Mouse (Mus musculus) lung, postnatal 0 days (tissue): ENCODE measurements around the gene Ifitm7. TPM values are rescaled to one million over a fixed set of nuclear protein-coding genes. Genes with fewer than 3 reads are reported as not detected.

Experiments
- ATAC-seq: fragments of 200-750 bp; cut with Nextera tagmentation; 2 replicates; pipeline ENCODE4 v1.8.0; 2017; ENCODE audit warnings: moderate library complexity
- DNase-seq: peaks from one replicate; pipeline ENCODE4 v3.0.0-alpha.2; 2016; ENCODE audit warnings: low spot score
- H3K27ac ChIP-seq: fragments of 300-500 bp; sonication (generic); 2 replicates; pipeline ENCODE4 v1.5.1; 2014; ENCODE audit warnings: antibody characterized with exemption, mild to moderate bottlenecking, low read length, mixed read lengths
- H3K27me3 ChIP-seq: fragments of 300-500 bp; sonication (generic); replicated peaks from 2 replicates; pipeline ENCODE4 v1.6.1; 2014; ENCODE audit warnings: low read length, mixed read lengths; ENCODE audit not compliant: insufficient read depth
- H3K36me3 ChIP-seq: fragments of 300-500 bp; sonication (generic); 2 replicates; pipeline ENCODE4 v1.6.1; 2014; ENCODE audit warnings: low read length, mixed read lengths; ENCODE audit not compliant: insufficient read depth
- H3K4me1 ChIP-seq: fragments of 300-500 bp; sonication (generic); 2 replicates; pipeline ENCODE4 v1.6.1; 2014; ENCODE audit warnings: antibody characterized with exemption, low read depth, low read length, mixed read lengths; ENCODE audit not compliant: insufficient read depth
- H3K4me2 ChIP-seq: fragments of 300-500 bp; sonication (generic); replicated peaks from 2 replicates; pipeline ENCODE4 v1.6.1; 2014; ENCODE audit warnings: low read depth, mild to moderate bottlenecking, low read length, moderate library complexity, mixed read lengths
- H3K4me3 ChIP-seq: fragments of 300-500 bp; sonication (generic); 2 replicates; pipeline ENCODE4 v1.5.1; 2014; ENCODE audit warnings: low read depth, low read length
- H3K9ac ChIP-seq: fragments of 300-500 bp; sonication (generic); replicated peaks from 2 replicates; pipeline ENCODE4 v1.6.1; 2014; ENCODE audit warnings: low read depth, mild to moderate bottlenecking
- H3K9me3 ChIP-seq: fragments of 300-500 bp; sonication (generic); 2 replicates; pipeline ENCODE4 v1.6.1; 2016; ENCODE audit warnings: low read length, mixed read lengths
- CTCF ChIP-seq: IDR thresholded peaks from 2 replicates; pipeline ENCODE4 v1.5.1; 2016; ENCODE audit warnings: antibody characterized with exemption, mild to moderate bottlenecking
- EP300 ChIP-seq: IDR thresholded peaks from 2 replicates; pipeline ENCODE4 v1.6.1; 2016; ENCODE audit warnings: antibody characterized with exemption, mild to moderate bottlenecking, control low read depth
- WGBS: fragments of 180-500 bp; shearing (Covaris S2); extraction: QIAGEN DNeasy Blood & Tissue Kit; methylation state at CpG from one replicate; pipeline ENCODE4 v1.1.7; 2014; 5-methylcytosine and 5-hydroxymethylcytosine counted together
- polyA plus RNA-seq: library from polyadenylated mRNA; unstranded; fragments of >200 nt; fragmentation: Nextera tagmentation; extraction: Ambion mirVana; gene quantifications from 2 replicates; pipeline ENCODE4 v1.2.1, GENCODE M21; 2015

The Ifitm7 gene
- polyA plus RNA-seq, 1 experiment from 2014 or later = not detected

DNA sequence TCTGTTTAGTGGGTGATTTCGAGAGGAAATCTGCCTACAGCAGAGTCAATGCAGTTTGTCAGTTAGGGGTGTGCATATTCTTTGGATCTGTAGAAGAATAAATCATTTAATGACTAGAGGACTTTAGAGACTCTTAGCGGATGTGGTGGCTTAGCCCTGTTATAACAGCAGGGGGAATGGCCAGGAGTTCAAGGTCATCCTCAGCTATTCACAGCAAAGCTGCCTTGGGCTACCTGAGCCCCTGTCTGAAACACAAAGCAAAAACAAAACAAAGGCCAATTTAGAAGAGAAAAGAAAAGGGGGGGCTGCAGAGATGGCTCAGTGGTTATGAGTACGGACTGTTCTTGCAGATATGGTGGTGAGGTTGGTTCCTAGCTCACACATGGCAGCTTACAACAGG is 35.4 kb downstream of the Ifitm7 start:
- Histone ChIP-seq H3K27me3 (no peaks in the 10 kb centered on the region), H3K4me2 (no peak overlapping the region), H3K9me3 (no peaks in the 10 kb centered on the region), H3K36me3 (no peaks in the 10 kb centered on the region), H3K4me1 (no peaks in the 10 kb centered on the region), H3K9ac (no peak overlapping the region), H3K27ac (no peak overlapping the region), H3K4me3 (no peak overlapping the region)
- WGBS = 79% methylated on average over 3 of the region's 3 CpGs
- ATAC-seq = no peak
- no peak for TF ChIP-seq CTCF
- no peak for TF ChIP-seq EP300
- DNase-seq = no peak

DNA sequence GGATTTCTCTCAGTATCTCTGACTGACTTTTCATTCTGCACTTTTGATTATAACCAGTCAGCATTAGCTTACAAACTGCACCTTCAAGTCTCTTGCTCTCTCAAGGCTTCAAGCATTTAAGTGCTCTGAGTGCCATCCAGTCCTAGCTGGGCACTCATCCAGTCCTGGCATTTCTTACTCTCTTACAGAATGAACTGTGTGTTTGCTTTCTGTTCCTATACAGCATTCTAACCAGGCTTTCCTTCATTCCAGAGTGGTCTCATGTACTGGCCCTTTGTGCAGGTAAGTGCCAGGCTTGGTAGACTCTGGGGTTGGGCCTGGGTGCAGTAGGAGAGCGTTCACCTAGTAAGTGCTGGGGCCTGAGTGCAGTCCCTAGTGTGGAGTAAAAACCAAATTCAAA is 40.4 kb downstream of the Ifitm7 start:
- H3K4me2 ChIP-seq = no peak overlapping the region
- TF ChIP-seq CTCF (no peak), EP300 (peak; percentile 50; the same call in 1 of the 2 replicates)
- H3K27ac ChIP-seq = peak overlapping the region; percentile 73
- no peak overlapping the region for H3K9ac ChIP-seq
- no peaks in the 10 kb centered on the region for H3K4me1 ChIP-seq
- peak; percentile 91 for DNase-seq
- WGBS = 58% methylated on average over 1 of the region's 1 CpGs
- no peaks in the 10 kb centered on the region for H3K36me3 ChIP-seq
- H3K27me3 ChIP-seq = no peaks in the 10 kb centered on the region
- no peak overlapping the region for H3K4me3 ChIP-seq
- ATAC-seq = peak; percentile 98
- no peaks in the 10 kb centered on the region for H3K9me3 ChIP-seq

DNA sequence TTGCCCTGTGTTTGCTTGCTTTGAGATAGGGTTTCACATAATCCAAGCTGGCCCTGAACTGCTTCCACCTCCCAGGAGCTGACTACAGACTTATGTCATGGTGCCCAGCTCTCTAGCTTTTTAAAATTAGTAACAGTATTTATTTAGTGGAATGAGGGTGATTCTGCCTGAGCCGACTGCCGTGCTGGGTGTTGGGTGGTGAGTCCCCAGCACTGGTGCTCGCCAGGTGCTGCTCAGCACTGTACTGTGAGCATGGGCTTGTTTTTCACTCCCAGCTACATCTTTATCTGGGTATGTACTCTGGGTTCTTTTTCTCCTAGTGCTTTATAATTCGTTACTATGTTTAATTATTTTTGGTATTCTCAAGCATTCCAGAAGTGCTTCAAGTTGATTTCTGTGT is 41.5 kb downstream of the Ifitm7 start:
- no peaks in the 10 kb centered on the region for H3K4me1 ChIP-seq
- WGBS = 53% methylated on average over 4 of the region's 4 CpGs
- no peaks in the 10 kb centered on the region for H3K27me3 ChIP-seq

DNA sequence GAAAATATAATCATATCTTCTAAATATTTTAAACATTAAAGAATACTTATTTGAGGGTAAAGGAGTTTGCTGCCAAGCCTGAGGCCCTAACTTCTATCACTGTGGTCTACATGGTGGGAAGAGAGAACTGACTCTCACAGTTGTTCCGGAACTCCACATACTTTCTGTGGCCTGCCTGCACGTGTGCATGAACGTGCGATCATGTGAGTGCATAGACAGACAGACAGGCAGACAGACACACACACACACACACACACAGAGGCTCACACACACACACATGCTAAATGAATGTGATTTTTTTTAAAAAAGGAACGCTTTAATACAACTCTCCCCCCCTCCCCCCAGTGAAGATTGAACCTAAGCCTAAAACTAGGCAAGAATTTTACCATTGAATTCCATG is 41.9 kb downstream of the Ifitm7 start:
- ATAC-seq = no peak
- 66% methylated on average over 5 of the region's 5 CpGs for WGBS
- H3K9me3 ChIP-seq = no peaks in the 10 kb centered on the region
- no peaks in the 10 kb centered on the region for H3K4me1 ChIP-seq
- H3K27me3 ChIP-seq = no peaks in the 10 kb centered on the region
- no peak for TF ChIP-seq EP300
- TF ChIP-seq CTCF = no peak
- no peak overlapping the region; the same call in 1 of the 2 replicates for H3K27ac ChIP-seq
- H3K4me2 ChIP-seq = no peak overlapping the region
- no peak for DNase-seq
- no peak overlapping the region for H3K9ac ChIP-seq
- H3K36me3 ChIP-seq = no peaks in the 10 kb centered on the region
- H3K4me3 ChIP-seq = no peak overlapping the region

More for the DNA sequence above, 41.5 kb downstream of the Ifitm7 start:
- no peak for ATAC-seq
- no peak overlapping the region for H3K27ac ChIP-seq
- no peaks in the 10 kb centered on the region for H3K36me3 ChIP-seq
- DNase-seq = no peak
- H3K9me3 ChIP-seq = no peaks in the 10 kb centered on the region
- TF ChIP-seq CTCF = no peak
- TF ChIP-seq EP300 = no peak
- H3K9ac ChIP-seq = no peak overlapping the region
- H3K4me2 ChIP-seq = no peak overlapping the region
- H3K4me3 ChIP-seq = no peak overlapping the region

DNA sequence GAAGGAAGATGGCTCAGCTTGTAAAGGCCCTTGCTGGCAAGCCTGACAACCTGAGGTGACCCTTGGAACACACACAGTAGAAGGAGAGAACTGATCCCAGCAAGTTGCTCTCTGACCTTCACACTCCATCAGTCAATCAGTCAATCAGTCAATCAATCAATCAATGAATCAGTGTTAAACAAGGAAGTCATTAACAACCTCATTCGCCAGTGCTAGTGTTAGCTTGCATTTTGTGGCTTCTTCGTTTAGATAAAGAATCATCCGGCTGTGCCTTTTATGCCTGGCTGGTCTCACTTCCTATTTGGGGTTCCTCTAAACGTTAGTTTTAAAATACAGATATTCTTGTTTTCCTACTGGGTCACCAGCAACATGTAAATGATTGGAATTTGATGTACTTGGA is 42.5 kb downstream of the Ifitm7 start:
- no peaks in the 10 kb centered on the region for H3K36me3 ChIP-seq
- no peaks in the 10 kb centered on the region for H3K27me3 ChIP-seq
- 24% methylated on average over 4 of the region's 4 CpGs for WGBS
- DNase-seq (no peak), ATAC-seq (no peak)
- H3K4me3 ChIP-seq = no peak overlapping the region
- H3K4me1 ChIP-seq = no peaks in the 10 kb centered on the region
- no peak overlapping the region for H3K4me2 ChIP-seq
- TF ChIP-seq CTCF (no peak), EP300 (no peak)
- no peak overlapping the region for H3K27ac ChIP-seq
- H3K9ac ChIP-seq = no peak overlapping the region
- H3K9me3 ChIP-seq = no peaks in the 10 kb centered on the region

DNA sequence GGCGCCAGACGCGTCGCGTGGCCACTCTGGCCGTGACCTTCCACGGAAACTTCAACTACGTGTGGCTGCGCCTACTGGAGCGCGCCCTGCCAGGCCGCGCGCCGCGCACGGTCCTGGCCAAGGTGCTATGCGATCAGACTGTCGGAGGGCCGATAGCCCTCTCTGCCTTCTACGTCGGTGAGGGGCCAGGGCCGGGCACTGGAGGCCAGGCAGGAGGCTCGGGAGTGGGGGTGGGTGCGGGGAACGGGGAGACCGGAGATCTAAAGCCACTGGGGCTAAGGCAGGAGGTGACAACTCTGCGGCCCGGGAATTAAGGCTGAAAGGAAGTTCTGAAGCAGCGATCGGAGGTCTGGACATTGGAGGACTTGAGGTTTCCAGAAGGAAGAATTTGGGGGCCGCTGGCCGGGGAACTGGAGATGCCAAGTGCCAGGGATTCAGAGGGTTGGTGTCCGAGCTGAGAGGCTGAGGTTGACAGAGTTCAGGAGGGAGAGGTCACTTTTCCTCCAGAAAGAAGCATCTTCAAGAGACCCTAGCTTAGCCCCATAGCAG is 45.8 kb downstream of the Ifitm7 start:
- WGBS = 2% methylated on average over 34 of the region's 34 CpGs
- H3K27me3 ChIP-seq = no peaks in the 10 kb centered on the region
- no peaks in the 10 kb centered on the region for H3K36me3 ChIP-seq
- TF ChIP-seq EP300 (no peak), CTCF (no peak)
- peak; percentile 82 for ATAC-seq
- no peaks in the 10 kb centered on the region for H3K4me1 ChIP-seq
- no peak for DNase-seq
- H3K9ac ChIP-seq = peak overlapping the region; percentile 34; the same call in 1 of the 2 replicates
- H3K9me3 ChIP-seq = no peaks in the 10 kb centered on the region
- no peak overlapping the region for H3K27ac ChIP-seq
- peak overlapping the region; percentile 48 for H3K4me3 ChIP-seq
- peak overlapping the region; percentile 74 for H3K4me2 ChIP-seq
